11 mouse cellular contexts compared by ENCODE assay signal in the genomic region with DNA sequence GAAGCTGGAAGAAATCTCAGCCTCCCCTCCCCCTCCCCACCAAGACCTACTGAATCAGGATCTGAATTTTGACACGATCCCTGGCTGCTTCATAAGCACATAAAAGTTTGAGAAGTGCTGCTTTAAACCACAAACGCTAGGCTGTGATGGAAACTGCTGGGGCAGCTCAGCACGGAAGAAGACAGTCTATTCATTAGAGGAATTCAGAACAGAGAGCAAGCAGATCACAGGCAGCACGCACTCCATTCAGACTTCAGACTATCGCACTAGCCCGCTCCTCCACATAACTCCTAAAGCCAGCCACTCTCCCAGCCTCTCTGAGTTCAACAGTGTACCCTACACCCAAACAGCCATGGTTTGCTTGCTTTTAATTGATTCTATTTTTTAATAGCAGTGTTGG. TPM values are rescaled to one million over a fixed set of nuclear protein-coding genes. Genes with fewer than 3 reads are reported as not detected.
DNase-seq lines count a peak whose midpoint lies in the region; ATAC-seq and TF ChIP-seq lines count a peak whose summit lies in the region.
"Had no signal": no experiment of that assay in that cellular context is flagged by ENCODE, and none has a peak within 500 bp of the region (broad histone marks: within the 10 kb centered on the region; RNA-seq: fewer than 3 reads in every experiment).

No protein-coding gene starts in this region.

- 0 out of 2 replicates have a peak overlapping the region, but pooled peaks have one; percentile 49 for H3K9ac ChIP-seq in heart, embryonic 12.5 days
- H3K9ac ChIP-seq in midbrain, embryonic 12.5 days (replicated peaks), result no peak overlapping the region
- H3K9ac ChIP-seq: limb, embryonic 13.5 days had no signal

- no peaks in the 10 kb centered on the region for H3K9me3 ChIP-seq in heart, embryonic 12.5 days (replicated peaks)
- H3K9me3 ChIP-seq in midbrain, embryonic 12.5 days, result no peaks in the 10 kb centered on the region
- H3K9me3 ChIP-seq: limb, embryonic 13.5 days had no signal

- intact Hi-C loops in left cerebral cortex, adult 2 months (cut with DNase I), result no loop called here

- peaks cover 40% of the 10 kb centered on the region for H3K4me1 ChIP-seq in heart, embryonic 12.5 days (replicated peaks)
- peaks cover 29% of the 10 kb centered on the region for H3K4me1 ChIP-seq in midbrain, embryonic 12.5 days

- no peak for DNase-seq in heart, adult 9 months (ENCODE audit: low spot score in 2 of 2)
- DNase-seq in left cerebral cortex, adult 2 months (ENCODE audit: extremely low spot score in 1 of 2, low spot score in 2 of 2), result no peak
- DNase-seq in left cerebral cortex, adult 11 months (ENCODE audit: low spot score), result no peak
- DNase-seq in brain, embryonic 14.5 days (ENCODE audit: low read depth), result peak; percentile 61
- no peak for DNase-seq in adrenal gland, postnatal 36 days
- no peak for DNase-seq in cerebellum, adult 11 months
- DNase-seq: right cerebral cortex, postnatal 14 days had no signal

- no peak for ATAC-seq in heart, embryonic 12.5 days (ENCODE audit: insufficient number of reproducible peaks, low FRiP score)
- ATAC-seq in midbrain, embryonic 12.5 days (ENCODE audit: low FRiP score, low read depth), result 0 out of 2 replicates have a peak, but pooled peaks have one; percentile 9

- no peak overlapping the region for H3K4me2 ChIP-seq in heart, embryonic 12.5 days
- peak overlapping the region; percentile 16; the same call in 1 of the 2 replicates for H3K4me2 ChIP-seq in midbrain, embryonic 12.5 days (replicated peaks)
- H3K4me2 ChIP-seq: limb, embryonic 13.5 days had no signal

- 39% methylated on average over 6 of the region's 6 CpGs for WGBS in heart, embryonic 12.5 days
- 16% methylated on average over 6 of the region's 6 CpGs for WGBS in midbrain, embryonic 12.5 days

- H3K27ac ChIP-seq in heart, embryonic 12.5 days (ENCODE audit: poor library complexity, severe bottlenecking), result peak overlapping the region; percentile 49; the same call in 1 of the 2 replicates
- peak overlapping the region; percentile 45; the same call in 1 of the 2 replicates for H3K27ac ChIP-seq in left cerebral cortex, adult 2 months
- H3K27ac ChIP-seq in midbrain, embryonic 12.5 days (replicated peaks), result peak overlapping the region; percentile 36
- H3K27ac ChIP-seq: limb, embryonic 13.5 days; macrophage had no signal

- TF ChIP-seq POLR2A in brain, embryonic 14.5 days (IDR thresholded peaks at IDR 0.05; ENCODE audit: borderline replicate concordance, extremely low read depth, insufficient read depth, insufficient read length, poor library complexity, severe bottlenecking), result no peak

- peaks cover 44% of the 10 kb centered on the region for H3K36me3 ChIP-seq in heart, embryonic 12.5 days
- H3K36me3 ChIP-seq in midbrain, embryonic 12.5 days, result peaks cover 26% of the 10 kb centered on the region

- TF ChIP-seq CTCF in left cerebral cortex, adult 2 months (IDR thresholded peaks at IDR 0.05), result no peak
- TF ChIP-seq CTCF in brain, embryonic 14.5 days (IDR thresholded peaks at IDR 0.05; ENCODE audit: borderline replicate concordance, extremely low read depth, insufficient read depth, insufficient read length), result no peak

- H3K4me3 ChIP-seq in heart, embryonic 12.5 days, result no peak overlapping the region
- H3K4me3 ChIP-seq in left cerebral cortex, adult 2 months, result no peak overlapping the region
- no peak overlapping the region for H3K4me3 ChIP-seq in midbrain, embryonic 12.5 days
- H3K4me3 ChIP-seq: limb, embryonic 13.5 days had no signal

- H3K27me3 ChIP-seq in heart, embryonic 12.5 days (replicated peaks), result no peaks in the 10 kb centered on the region
- no peaks in the 10 kb centered on the region for H3K27me3 ChIP-seq in midbrain, embryonic 12.5 days
- H3K27me3 ChIP-seq: limb, embryonic 13.5 days had no signal

RNA-seq across cellular contexts. Expression of gene Camk2g, which starts 18.2 kb away (rescaled TPM):
- polyA plus RNA-seq in heart, embryonic 12.5 days (2016; fragmentation: Nextera tagmentation; extraction: Ambion mirVana), result 65.4 and 69.5 TPM in 2 replicates
- 100 to 1,000 TPM; 328 to 345 TPM for total RNA-seq in left cerebral cortex, adult 2 months (2021)
- polyA plus RNA-seq in brain, embryonic 14.5 days (2012; rRNA removed), result 76.7 and 96.1 TPM in 2 replicates
- polyA plus RNA-seq in midbrain, embryonic 12.5 days (2016; fragmentation: Nextera tagmentation; extraction: Ambion mirVana), result 56.8 and 57.1 TPM in 2 replicates
- 10 to 100 TPM; 45.8 to 54.6 TPM for total RNA-seq in adrenal gland, postnatal 36 days (2021)

RNA-seq across cellular contexts. Expression of gene Ndst2, which starts 41.3 kb away (rescaled TPM):
- 17.9 and 18.8 TPM in 2 replicates for polyA plus RNA-seq in heart, embryonic 12.5 days (2016; fragmentation: Nextera tagmentation; extraction: Ambion mirVana)
- total RNA-seq in left cerebral cortex, adult 2 months (2021), result 10 to 100 TPM; 15.5 to 17.7 TPM
- polyA plus RNA-seq in brain, embryonic 14.5 days (2012; rRNA removed), result 33.3 and 38.6 TPM in 2 replicates
- polyA plus RNA-seq in midbrain, embryonic 12.5 days (2016; fragmentation: Nextera tagmentation; extraction: Ambion mirVana), result 25.0 and 29.8 TPM in 2 replicates
- 10 to 100 TPM; 24.1 to 26.2 TPM for total RNA-seq in adrenal gland, postnatal 36 days (2021)
